Mouse (Mus musculus) liver, embryonic 18 days (tissue): ENCODE results near the gene Tmprss6. TPM values are rescaled to one million over a fixed set of nuclear protein-coding genes. Genes with fewer than 3 reads are reported as not detected.

Experiments
- polyA plus RNA-seq: library from polyadenylated mRNA; depleted of rRNA; stranded (reverse); fragments of >200 nt; gene quantifications from 2 replicates; pipeline ENCODE4 v1.2.3, GENCODE M21; 2012; rRNA removed

Gene Tmprss6
- 74.6 and 84.1 TPM in 2 replicates for polyA plus RNA-seq

DNA sequence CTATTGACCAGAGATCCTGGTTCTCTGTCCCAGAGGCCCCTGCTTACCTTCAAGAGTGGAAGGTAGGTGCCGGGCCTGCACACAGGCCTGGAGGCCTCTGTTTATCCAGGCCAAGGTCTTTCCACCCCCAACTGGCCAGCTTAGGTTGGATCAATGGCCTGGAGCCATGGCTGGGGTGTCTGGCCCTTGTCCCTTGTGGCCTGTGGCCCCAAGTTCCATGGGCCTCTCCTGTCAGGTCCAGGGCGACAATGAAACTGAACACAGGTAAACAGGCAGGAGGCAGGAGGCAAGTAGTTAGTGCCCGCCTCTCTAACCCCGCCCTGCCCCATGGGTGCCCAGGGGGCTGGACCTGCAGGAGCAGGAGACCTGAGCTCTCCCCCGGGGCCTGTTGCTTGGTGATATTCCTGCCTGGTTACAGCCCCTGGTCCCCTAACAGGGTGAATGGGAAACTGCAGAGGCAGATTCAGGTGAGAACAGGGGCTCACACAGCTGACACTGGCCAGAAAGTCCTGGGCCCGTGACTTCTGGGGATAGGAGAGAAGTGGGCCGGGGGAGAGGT, at the start of gene Tmprss6:
Tmprss6 (minus strand) TSS at position 256 of the 559 bp plus-strand sequence.

DNA sequence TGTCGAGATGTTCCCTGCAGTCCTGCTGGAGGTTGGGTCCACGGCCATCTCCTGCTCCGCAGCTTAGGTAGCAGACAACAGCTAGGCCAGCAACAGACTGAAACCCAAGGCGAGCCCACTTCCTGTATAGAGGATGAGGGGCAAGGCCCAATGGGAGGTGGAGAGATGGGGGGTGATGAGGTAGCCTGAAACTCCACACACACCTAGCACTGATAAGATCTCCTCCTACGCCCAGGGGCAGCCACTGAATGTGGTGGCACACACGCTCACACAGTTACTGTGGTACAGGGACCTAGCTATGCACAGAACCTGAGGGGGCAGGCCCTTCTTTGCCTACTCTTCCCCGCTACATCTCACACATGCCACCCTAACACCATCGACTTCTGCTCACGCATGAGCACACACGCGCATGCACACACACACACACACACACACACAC, 26.6 kb upstream of the Tmprss6 start, which contains the start of gene Il2rb:
Il2rb (minus strand) TSS at position 304 of the 439 bp plus-strand sequence.

DNA sequence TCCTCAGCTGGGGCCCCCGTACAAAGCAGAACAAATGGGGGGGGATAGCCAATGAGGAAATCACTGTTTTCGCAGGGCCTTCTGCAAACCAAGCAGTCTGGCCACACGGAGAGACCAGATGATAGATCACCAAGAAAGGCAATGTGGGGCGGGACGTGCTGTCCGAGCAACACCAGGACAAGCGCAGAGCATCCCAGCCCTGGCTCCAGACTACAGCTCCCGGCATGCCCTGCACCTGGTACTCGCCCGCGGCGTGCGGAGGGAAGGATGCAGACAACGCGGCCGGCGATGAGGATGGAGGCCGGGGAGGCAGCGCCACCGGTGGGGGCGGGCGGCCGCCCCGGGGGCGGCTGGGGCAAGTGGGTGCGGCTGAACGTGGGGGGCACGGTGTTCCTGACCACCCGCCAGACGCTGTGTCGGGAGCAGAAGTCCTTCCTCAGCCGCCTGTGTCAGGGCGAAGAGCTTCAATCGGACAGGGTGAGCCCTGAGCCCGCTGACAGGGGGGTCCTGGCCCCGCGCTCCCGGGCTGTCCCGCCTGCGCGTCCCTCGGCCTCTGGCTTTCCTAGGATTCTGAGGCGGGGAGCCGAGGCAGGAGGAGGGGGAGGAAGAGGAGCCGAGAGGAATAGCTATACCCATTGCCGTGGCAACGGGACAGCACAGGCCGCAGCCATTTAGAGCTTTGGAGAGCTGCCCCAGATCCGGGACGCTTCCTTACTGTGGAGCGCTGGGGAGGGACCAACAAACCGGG, 39.9 kb downstream of the Tmprss6 start, which contains the start of gene Kctd17:
Kctd17 (plus strand) TSS at position 174 of the 748 bp plus-strand sequence.

DNA sequence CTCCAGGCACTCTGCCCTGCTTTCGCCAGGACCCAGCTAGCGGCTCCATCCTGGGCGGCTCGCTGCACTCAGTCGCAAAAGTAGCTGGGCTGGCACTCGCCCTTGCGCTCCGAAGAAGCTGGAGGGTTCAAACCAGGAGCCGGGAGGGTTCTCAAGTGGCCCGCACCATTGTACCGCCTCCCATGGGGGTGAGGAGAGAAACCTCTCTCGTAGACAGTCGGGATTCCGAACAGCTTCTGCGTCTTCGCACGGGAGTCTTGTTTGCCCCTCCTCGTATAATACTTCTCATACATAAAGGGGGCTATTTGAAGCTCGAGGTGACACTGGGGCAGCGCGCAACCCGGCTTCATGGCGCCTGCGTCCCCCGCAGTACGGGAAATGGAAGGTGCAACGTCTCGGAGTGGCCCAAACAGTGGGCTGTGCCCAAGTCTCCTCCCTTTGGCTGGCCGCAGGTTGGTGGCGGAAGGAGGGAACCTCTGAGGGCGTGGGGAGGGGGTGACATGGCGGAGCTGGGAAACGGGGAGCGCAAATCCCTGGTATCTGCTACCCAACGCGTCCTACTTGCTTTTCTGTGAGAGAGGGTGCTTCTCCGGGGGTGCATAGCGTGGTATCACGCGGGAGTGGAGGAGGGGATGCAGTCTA, 62.0 kb downstream of the Tmprss6 start, which contains the start of gene Mpst:
Mpst (plus strand) TSS at position 124 of the 642 bp plus-strand sequence.

DNA sequence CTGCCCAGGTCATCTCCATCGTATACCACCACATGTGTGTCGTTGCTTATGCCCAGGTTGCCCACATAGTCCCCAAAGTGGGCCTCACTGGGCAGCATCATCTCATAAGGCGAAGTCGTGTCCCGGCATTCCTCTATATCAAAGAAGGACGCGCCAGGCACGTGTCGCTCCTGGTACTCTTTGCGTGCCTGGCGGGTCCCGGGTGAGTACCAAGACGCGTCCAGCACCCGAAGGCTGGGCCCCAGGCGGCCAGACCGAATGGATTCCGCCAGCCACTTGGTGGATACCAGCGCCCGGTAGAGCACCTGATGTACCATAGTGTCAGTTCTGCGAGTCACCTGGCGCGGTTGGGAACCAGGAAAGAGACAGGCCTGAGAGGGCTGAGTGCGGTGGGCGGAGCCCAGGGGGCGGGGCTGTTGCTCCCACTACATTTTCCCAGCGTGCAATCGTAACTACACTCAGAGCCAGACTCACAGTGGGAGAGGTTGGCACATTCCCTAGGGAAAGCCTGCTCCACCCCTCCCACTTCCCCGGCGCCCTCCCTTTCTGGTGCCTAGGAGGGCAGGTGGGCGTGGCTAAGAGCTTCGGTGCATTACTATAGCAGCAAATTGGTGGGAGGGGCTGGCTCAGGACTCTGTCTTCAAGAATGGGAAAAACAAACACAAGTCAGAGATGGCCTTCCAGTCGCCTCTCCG, 62.8 kb downstream of the Tmprss6 start, which contains the start of gene Tst:
Tst (minus strand) TSS at position 391 of the 695 bp plus-strand sequence.

DNA sequence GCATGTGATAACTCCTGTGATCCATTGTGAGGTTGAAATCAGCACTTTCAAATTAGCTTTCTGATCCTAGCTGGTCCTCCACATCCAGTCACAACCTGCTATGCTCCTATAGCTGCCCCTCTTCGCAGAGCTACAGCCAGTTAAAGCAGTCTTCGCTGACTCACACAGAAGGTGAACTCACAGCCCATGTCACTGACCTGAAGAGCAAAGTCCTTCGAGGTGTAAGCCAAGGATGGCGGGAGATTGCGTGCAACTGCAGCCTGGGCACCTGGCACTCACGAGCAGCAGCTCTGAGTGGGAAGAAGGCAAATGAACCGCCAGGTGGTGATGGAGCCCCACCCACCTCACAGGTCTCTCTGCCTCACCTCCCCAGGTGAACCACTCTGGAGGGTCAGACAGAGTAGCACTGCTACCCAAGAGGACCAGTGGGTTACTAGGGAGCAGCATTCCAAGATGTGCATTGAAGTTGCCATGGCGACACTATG, 72.9 kb downstream of the Tmprss6 start, which contains the start of gene Tex33:
Tex33 (minus strand) TSS at position 435 of the 485 bp plus-strand sequence.

Other genes starting within 250 kb of the Tmprss6 start
- 55.4 and 71.9 TPM in 2 replicates for gene Ncf4, start 223.8 kb downstream of the Tmprss6 start, polyA plus RNA-seq
- gene Csf2rb2, start 162.9 kb downstream of the Tmprss6 start, polyA plus RNA-seq, result 3.1 and 3.7 TPM in 2 replicates
- gene Csf2rb, start 142.9 kb downstream of the Tmprss6 start, polyA plus RNA-seq, result 6.9 and 10.0 TPM in 2 replicates
- gene Tex33, start 72.7 kb downstream of the Tmprss6 start, polyA plus RNA-seq, result 0.03 and 0.05 TPM in 2 replicates
- gene Tst, start 62.7 kb downstream of the Tmprss6 start, polyA plus RNA-seq, result 310 and 330 TPM in 2 replicates
- gene Mpst, start 62.2 kb downstream of the Tmprss6 start, polyA plus RNA-seq, result 122 and 136 TPM in 2 replicates
- 9.7 and 14.1 TPM in 2 replicates for gene Kctd17, start 40.1 kb downstream of the Tmprss6 start, polyA plus RNA-seq
- 1.2 and 1.5 TPM in 2 replicates for gene Il2rb, start 26.6 kb upstream of the Tmprss6 start, polyA plus RNA-seq
- gene C1qtnf6, start 62.8 kb upstream of the Tmprss6 start, polyA plus RNA-seq, result 7.3 and 8.1 TPM in 2 replicates
- 0.01 and 0.12 TPM in 2 replicates for gene Sstr3, start 76.1 kb upstream of the Tmprss6 start, polyA plus RNA-seq
- 87.3 and 91.4 TPM in 2 replicates for gene Rac2, start 104.1 kb upstream of the Tmprss6 start, polyA plus RNA-seq
- 9.2 and 9.6 TPM in 2 replicates for gene Cyth4, start 128.4 kb upstream of the Tmprss6 start, polyA plus RNA-seq